Mouse (Mus musculus) megakaryocyte, embryonic 14.5 days (primary cell): ENCODE measurements around the gene Haus2.
"Not testable (repeated sequence)": the region's sequence is repeated elsewhere in the genome, so short reads cannot be mapped to it uniquely, and the experiment has no call there.

ENCODE experiments used
- FLI1 ChIP-seq: IDR thresholded peaks from 2 replicates; pipeline ENCODE4 v1.6.1; 2012; ENCODE audit warnings: low read length, inconsistent platforms, mixed read lengths
- GATA1 ChIP-seq: IDR thresholded peaks from 3 replicates; pipeline ENCODE4 v1.6.1; 2012; ENCODE audit warnings: mixed read lengths, low read length, inconsistent platforms, borderline replicate concordance

- not testable (repeated sequence) for TF ChIP-seq GATA1, FLI1
These were observed 37.0 kb upstream of the Haus2 start for GRCm38 (mm10) chr2:120572161-120572560.
